Mouse (Mus musculus): Measurements from ENCODE around the gene Clec2i. TPM values are rescaled to one million over a fixed set of nuclear protein-coding genes. Genes with fewer than 3 reads are reported as not detected.
"Not testable (repeated sequence)": the region's sequence is repeated elsewhere in the genome, so short reads cannot be mapped to it uniquely, and the experiment has no call there.

Clec2i gene
- polyA plus RNA-seq, 1 experiment from 2014 or later: 0.06 TPM

- no peak; the same call in 1 of the 2 replicates for ATAC-seq (ENCODE audit: low FRiP score, low TSS enrichment)
- Histone ChIP-seq H3K9ac (ENCODE audit: low read length) (no peak overlapping the region), H3K4me3 (ENCODE audit: low read depth, low read length) (no peak overlapping the region), H3K36me3 (ENCODE audit: control insufficient read depth, insufficient read depth, low read length) (no peaks in the 10 kb centered on the region), H3K27ac (replicated peaks) (no peak overlapping the region), H3K9me3 (ENCODE audit: control insufficient read depth, low read length) (no peaks in the 10 kb centered on the region), H3K4me1 (replicated peaks; ENCODE audit: control insufficient read depth, insufficient read depth) (no peaks in the 10 kb centered on the region), H3K4me2 (replicated peaks; ENCODE audit: low read depth) (no peak overlapping the region), H3K27me3 (ENCODE audit: control insufficient read depth, insufficient read depth, low read length) (no peaks in the 10 kb centered on the region)
- WGBS: 83% methylated on average over 2 of the region's 2 CpGs
- DNase-seq (ENCODE audit: low spot score): no peak
- TF ChIP-seq EP300 (optimal IDR thresholded peaks at IDR 0.05) (no peak), CTCF (IDR thresholded peaks at IDR 0.05; ENCODE audit: low read depth) (peak; percentile 12; the same call in 1 of the 2 replicates)
Observed at GRCm38 (mm10) chr6:128900044-128900443, 12.7 kb downstream of the Clec2i start.

- H3K36me3 ChIP-seq (ENCODE audit: control insufficient read depth, insufficient read depth, low read length); H3K4me1 ChIP-seq (replicated peaks; ENCODE audit: control insufficient read depth, insufficient read depth); ATAC-seq (ENCODE audit: low FRiP score, low TSS enrichment); H3K4me2 ChIP-seq (replicated peaks; ENCODE audit: low read depth); DNase-seq (ENCODE audit: low spot score); H3K27ac ChIP-seq (replicated peaks); H3K9me3 ChIP-seq (ENCODE audit: control insufficient read depth, low read length); H3K9ac ChIP-seq (ENCODE audit: low read length); H3K4me3 ChIP-seq (ENCODE audit: low read depth, low read length); H3K27me3 ChIP-seq (ENCODE audit: control insufficient read depth, insufficient read depth, low read length): not testable (repeated sequence)
- 93% methylated on average over 6 of the region's 6 CpGs for WGBS
Observed at GRCm38 (mm10) chr6:128900796-128901552, 13.6 kb downstream of the Clec2i start.

- ATAC-seq (ENCODE audit: low FRiP score, low TSS enrichment) (peak; percentile 95), DNase-seq (ENCODE audit: low spot score) (peak; percentile 46)
- H3K4me1 ChIP-seq (replicated peaks; ENCODE audit: control insufficient read depth, insufficient read depth): no peaks in the 10 kb centered on the region
- H3K4me3 ChIP-seq (ENCODE audit: low read depth, low read length): no peak overlapping the region
- H3K27ac ChIP-seq (replicated peaks): no peak overlapping the region; the same call in 1 of the 2 replicates
- no peak overlapping the region for H3K9ac ChIP-seq (ENCODE audit: low read length)
- 71% methylated on average over 2 of the region's 2 CpGs for WGBS
- TF ChIP-seq CTCF (IDR thresholded peaks at IDR 0.05; ENCODE audit: low read depth) (no peak), EP300 (optimal IDR thresholded peaks at IDR 0.05) (no peak)
- H3K27me3 ChIP-seq (ENCODE audit: control insufficient read depth, insufficient read depth, low read length): no peaks in the 10 kb centered on the region
- H3K9me3 ChIP-seq (ENCODE audit: control insufficient read depth, low read length): no peaks in the 10 kb centered on the region
- no peak overlapping the region for H3K4me2 ChIP-seq (replicated peaks; ENCODE audit: low read depth)
- H3K36me3 ChIP-seq (ENCODE audit: control insufficient read depth, insufficient read depth, low read length): no peaks in the 10 kb centered on the region
Observed at GRCm38 (mm10) chr6:128913598-128914254, 26.3 kb downstream of the Clec2i start.

- TF ChIP-seq CTCF (IDR thresholded peaks at IDR 0.05; ENCODE audit: low read depth): no peak
- no peak for TF ChIP-seq EP300 (optimal IDR thresholded peaks at IDR 0.05)
- no peak for ATAC-seq (ENCODE audit: low FRiP score, low TSS enrichment)
- H3K4me1 ChIP-seq (replicated peaks; ENCODE audit: control insufficient read depth, insufficient read depth): no peaks in the 10 kb centered on the region
- no peak overlapping the region for H3K9ac ChIP-seq (ENCODE audit: low read length)
- H3K9me3 ChIP-seq (ENCODE audit: control insufficient read depth, low read length): no peaks in the 10 kb centered on the region
- no peak overlapping the region for H3K4me2 ChIP-seq (replicated peaks; ENCODE audit: low read depth)
- no peak overlapping the region for H3K4me3 ChIP-seq (ENCODE audit: low read depth, low read length)
- no peak overlapping the region for H3K27ac ChIP-seq (replicated peaks)
- no peaks in the 10 kb centered on the region for H3K36me3 ChIP-seq (ENCODE audit: control insufficient read depth, insufficient read depth, low read length)
- no peak for DNase-seq (ENCODE audit: low spot score)
- H3K27me3 ChIP-seq (ENCODE audit: control insufficient read depth, insufficient read depth, low read length): no peaks in the 10 kb centered on the region
- 66% methylated on average over 2 of the region's 2 CpGs for WGBS
Observed at GRCm38 (mm10) chr6:128917322-128917721, 29.9 kb downstream of the Clec2i start.

GRCm38 (mm10) chr6:128933050-128933449 is 45.7 kb downstream of the Clec2i start:
- no peak overlapping the region for H3K4me3 ChIP-seq (ENCODE audit: low read depth, low read length)
- no peaks in the 10 kb centered on the region for H3K27me3 ChIP-seq (ENCODE audit: control insufficient read depth, insufficient read depth, low read length)
- H3K4me1 ChIP-seq (replicated peaks; ENCODE audit: control insufficient read depth, insufficient read depth): no peaks in the 10 kb centered on the region
- H3K27ac ChIP-seq (replicated peaks): no peak overlapping the region
- DNase-seq (ENCODE audit: low spot score) (no peak), ATAC-seq (ENCODE audit: low FRiP score, low TSS enrichment) (no peak)
- TF ChIP-seq EP300 (optimal IDR thresholded peaks at IDR 0.05) (no peak), CTCF (IDR thresholded peaks at IDR 0.05; ENCODE audit: low read depth) (no peak)
- 19% methylated on average over 2 of the region's 2 CpGs for WGBS
- H3K36me3 ChIP-seq (ENCODE audit: control insufficient read depth, insufficient read depth, low read length): no peaks in the 10 kb centered on the region
- H3K4me2 ChIP-seq (replicated peaks; ENCODE audit: low read depth): no peak overlapping the region
- H3K9me3 ChIP-seq (ENCODE audit: control insufficient read depth, low read length): no peaks in the 10 kb centered on the region
- no peak overlapping the region for H3K9ac ChIP-seq (ENCODE audit: low read length)

GRCm38 (mm10) chr6:128934081-128934480 is 46.7 kb downstream of the Clec2i start, which contains the start of gene Clec2g:
TSS of gene Clec2g (plus strand) at chr6:128934381.
- not testable (repeated sequence) for H3K4me3 ChIP-seq (ENCODE audit: low read depth, low read length); H3K9me3 ChIP-seq (ENCODE audit: control insufficient read depth, low read length); H3K4me2 ChIP-seq (replicated peaks; ENCODE audit: low read depth); H3K4me1 ChIP-seq (replicated peaks; ENCODE audit: control insufficient read depth, insufficient read depth); H3K36me3 ChIP-seq (ENCODE audit: control insufficient read depth, insufficient read depth, low read length); ATAC-seq (ENCODE audit: low FRiP score, low TSS enrichment); H3K9ac ChIP-seq (ENCODE audit: low read length); DNase-seq (ENCODE audit: low spot score); H3K27me3 ChIP-seq (ENCODE audit: control insufficient read depth, insufficient read depth, low read length)
- WGBS: 66% methylated on average over 4 of the region's 4 CpGs
- H3K27ac ChIP-seq (replicated peaks): peak within 1 kb of the TSS; percentile 58; the same call in 1 of the 2 replicates

- H3K4me1 ChIP-seq (replicated peaks; ENCODE audit: control insufficient read depth, insufficient read depth); DNase-seq (ENCODE audit: low spot score); H3K4me3 ChIP-seq (ENCODE audit: low read depth, low read length); H3K36me3 ChIP-seq (ENCODE audit: control insufficient read depth, insufficient read depth, low read length); H3K4me2 ChIP-seq (replicated peaks; ENCODE audit: low read depth); H3K9ac ChIP-seq (ENCODE audit: low read length); ATAC-seq (ENCODE audit: low FRiP score, low TSS enrichment); H3K27ac ChIP-seq (replicated peaks); H3K9me3 ChIP-seq (ENCODE audit: control insufficient read depth, low read length); H3K27me3 ChIP-seq (ENCODE audit: control insufficient read depth, insufficient read depth, low read length): not testable (repeated sequence)
- WGBS: 85% methylated on average over 4 of the region's 13 CpGs
Observed at GRCm38 (mm10) chr6:128935889-128936665, 48.7 kb downstream of the Clec2i start.
